Mouse (Mus musculus): ENCODE measurements around the gene Ano8. TPM values are rescaled to one million over a fixed set of nuclear protein-coding genes. Genes with fewer than 3 reads are reported as not detected.

The Ano8 gene
- polyA plus RNA-seq, 1 experiment from 2014 or later = 8.6 TPM

DNA sequence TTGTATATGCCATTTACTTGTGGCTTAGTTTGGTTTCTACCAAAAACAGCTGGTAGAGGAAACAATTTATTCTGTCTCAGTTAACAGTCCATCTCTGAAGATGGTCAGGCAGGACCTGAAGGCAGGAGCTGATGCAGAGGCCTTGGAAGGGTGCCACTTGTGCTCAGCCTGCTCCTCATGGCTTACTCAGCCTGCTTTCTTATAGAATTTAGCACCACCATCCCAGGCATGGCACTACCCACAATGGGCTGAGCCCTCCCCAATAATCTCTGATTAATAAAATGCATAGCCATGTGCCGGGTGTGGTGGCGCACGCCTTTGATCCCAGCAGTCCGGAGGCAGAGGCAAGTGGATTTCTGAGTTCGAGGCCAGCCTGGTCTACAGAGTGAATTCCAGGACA is 19.6 kb downstream of the Ano8 start:
- Histone ChIP-seq H3K4me3 (no peak overlapping the region), H3K9me3 (no peaks in the 10 kb centered on the region), H3K9ac (no peak overlapping the region), H3K4me1 (replicated peaks) (peaks cover 54% of the 10 kb centered on the region), H3K27me3 (no peaks in the 10 kb centered on the region), H3K4me2 (peak overlapping the region; percentile 70; the same call in 1 of the 2 replicates), H3K27ac (replicated peaks) (no peak overlapping the region), H3K36me3 (peaks cover 4% of the 10 kb centered on the region; the same call in 1 of the 2 replicates)
- ATAC-seq (ENCODE audit: low FRiP score, low read depth) = no peak
- 94% methylated on average over 5 of the region's 5 CpGs for WGBS

DNA sequence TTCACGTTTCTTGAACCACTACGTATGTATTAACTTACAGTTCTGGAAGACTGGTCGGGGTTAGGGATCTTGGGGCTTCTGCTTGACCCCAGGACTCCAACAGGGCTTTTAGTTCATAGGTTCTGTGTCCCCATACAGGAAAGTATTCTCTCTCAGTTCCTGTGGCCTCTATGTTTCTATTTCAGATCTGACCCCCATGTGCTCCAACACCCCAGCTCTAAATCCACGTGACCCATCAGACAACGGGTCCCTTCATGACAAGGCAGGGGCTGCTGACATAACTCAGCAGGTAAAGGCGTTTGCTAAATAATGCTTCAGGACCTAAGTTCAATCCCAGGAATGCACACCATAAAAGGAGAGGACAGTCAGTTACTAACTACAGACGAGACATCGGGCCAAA is 20.0 kb downstream of the Ano8 start:
- H3K4me2 ChIP-seq = peak overlapping the region; percentile 70
- WGBS = 86% methylated on average over 8 of the region's 8 CpGs
- H3K9ac ChIP-seq = peak overlapping the region; percentile 56
- peak overlapping the region; percentile 78; the same call in 1 of the 2 replicates for H3K27ac ChIP-seq (replicated peaks)
- H3K36me3 ChIP-seq = peaks cover 9% of the 10 kb centered on the region; the same call in 1 of the 2 replicates
- H3K4me1 ChIP-seq (replicated peaks) = peaks cover 55% of the 10 kb centered on the region
- ATAC-seq (ENCODE audit: low FRiP score, low read depth) = no peak
- H3K9me3 ChIP-seq = no peaks in the 10 kb centered on the region
- peak overlapping the region; percentile 93 for H3K4me3 ChIP-seq
- no peaks in the 10 kb centered on the region for H3K27me3 ChIP-seq

GRCm38 (mm10) chr8:71464513-71465500 is 21.0 kb downstream of the Ano8 start, which contains the start of gene Mrpl34:
Mrpl34 (plus strand) TSS chr8:71464959.
- Histone ChIP-seq H3K4me2 (peak within 1 kb of the TSS; percentile 79), H3K27ac (replicated peaks) (peak within 1 kb of the TSS; percentile 87), H3K4me3 (peak within 1 kb of the TSS; percentile 93), H3K36me3 (peaks cover 14% of the 10 kb centered on the region), H3K27me3 (no peaks in the 10 kb centered on the region), H3K4me1 (replicated peaks) (peaks cover 51% of the 10 kb centered on the region), H3K9ac (peak within 1 kb of the TSS; percentile 95), H3K9me3 (no peaks in the 10 kb centered on the region)
- ATAC-seq (ENCODE audit: low FRiP score, low read depth) = peak; percentile 83
- WGBS = under 1% methylated on average over 59 of the region's 59 CpGs

DNA sequence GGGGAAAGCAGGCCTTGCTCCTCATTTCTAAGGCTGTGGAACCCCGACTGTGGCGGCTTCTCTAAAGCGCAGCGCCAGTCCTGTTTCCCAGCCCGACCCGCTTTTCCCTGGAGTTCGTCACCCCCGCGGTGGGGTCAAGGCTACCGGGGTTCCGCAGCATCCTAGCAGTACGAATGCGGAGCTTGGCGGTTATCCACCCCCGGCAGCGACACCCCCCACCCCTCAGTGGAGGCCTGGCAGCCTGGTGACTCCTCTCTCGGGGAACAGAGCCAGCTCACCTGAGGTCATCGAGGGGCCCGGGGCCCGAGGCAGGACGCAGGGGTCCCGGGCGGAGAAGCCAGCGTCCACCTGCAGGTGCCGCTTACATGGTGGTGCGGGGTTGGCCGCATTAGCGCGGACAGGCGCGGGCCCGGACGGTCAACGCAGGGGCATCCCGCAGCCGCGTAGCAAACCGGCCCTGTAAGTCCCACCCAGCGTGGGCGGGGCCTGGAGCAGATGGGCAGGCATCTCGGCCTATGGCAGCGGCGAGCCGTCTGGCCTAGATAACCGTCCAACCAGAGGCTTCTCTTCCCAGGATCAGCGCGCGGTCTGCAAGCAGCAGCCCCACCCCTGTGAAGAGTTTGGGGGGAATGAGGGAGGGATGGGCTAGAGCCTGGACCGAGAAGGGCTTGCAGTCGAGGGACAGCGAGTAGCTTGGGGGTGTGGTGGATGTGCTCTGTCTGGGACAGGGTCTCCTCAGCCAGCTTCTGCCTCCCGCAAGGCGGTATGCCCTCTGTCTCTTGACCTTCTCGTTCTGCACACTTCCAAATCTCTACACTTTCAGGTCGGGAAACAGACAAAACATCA is 22.4 kb downstream of the Ano8 start, which contains the start of gene Abhd8:
Gene Abhd8, minus strand, starts transcription at position 468 of the 846 bp plus-strand sequence.
- H3K36me3 ChIP-seq = peaks cover 24% of the 10 kb centered on the region
- peaks cover 48% of the 10 kb centered on the region for H3K4me1 ChIP-seq (replicated peaks)
- H3K9ac ChIP-seq = peak within 1 kb of the TSS; percentile 95
- H3K4me2 ChIP-seq = peak within 1 kb of the TSS; percentile 79
- peak within 1 kb of the TSS; percentile 87 for H3K27ac ChIP-seq (replicated peaks)
- WGBS = under 1% methylated on average over 55 of the region's 55 CpGs
- H3K9me3 ChIP-seq = no peaks in the 10 kb centered on the region
- peak within 1 kb of the TSS; percentile 93 for H3K4me3 ChIP-seq
- H3K27me3 ChIP-seq = no peaks in the 10 kb centered on the region
- ATAC-seq (ENCODE audit: low FRiP score, low read depth) = peak; percentile 81

GRCm38 (mm10) chr8:71462786-71463185 is 23.0 kb downstream of the Ano8 start:
- Histone ChIP-seq H3K4me2 (peak overlapping the region; percentile 79), H3K27me3 (no peaks in the 10 kb centered on the region), H3K27ac (replicated peaks) (peak overlapping the region; percentile 87), H3K36me3 (peaks cover 30% of the 10 kb centered on the region), H3K4me3 (peak overlapping the region; percentile 93), H3K4me1 (replicated peaks) (peaks cover 48% of the 10 kb centered on the region), H3K9ac (peak overlapping the region; percentile 95), H3K9me3 (no peaks in the 10 kb centered on the region)
- 2% methylated on average over 16 of the region's 16 CpGs for WGBS
- no peak for ATAC-seq (ENCODE audit: low FRiP score, low read depth)

DNA sequence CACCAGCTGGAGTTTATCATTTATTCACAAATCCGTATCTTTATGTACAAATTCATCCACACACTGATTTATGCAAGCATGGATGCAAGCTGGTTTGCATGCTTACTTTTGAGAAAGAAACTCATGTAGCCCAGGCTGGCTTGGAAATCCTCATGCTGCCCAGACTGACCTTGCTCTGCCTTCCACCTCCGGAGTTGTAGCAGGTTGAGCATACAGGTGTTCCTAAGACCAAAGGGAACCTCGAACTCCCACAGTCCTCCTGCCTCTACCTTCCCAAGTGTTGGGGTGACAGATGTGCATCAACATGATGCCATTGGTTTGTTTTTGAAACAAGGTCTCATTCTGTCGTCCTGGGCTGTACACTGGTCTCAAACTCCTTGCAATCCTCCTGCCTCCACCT is 23.6 kb downstream of the Ano8 start:
- no peaks in the 10 kb centered on the region for H3K9me3 ChIP-seq
- H3K4me1 ChIP-seq (replicated peaks) = peaks cover 48% of the 10 kb centered on the region
- H3K36me3 ChIP-seq = peaks cover 36% of the 10 kb centered on the region
- peak overlapping the region; percentile 95 for H3K9ac ChIP-seq
- H3K27me3 ChIP-seq = no peaks in the 10 kb centered on the region
- peak overlapping the region; percentile 79 for H3K4me2 ChIP-seq
- no peak overlapping the region; the same call in 1 of the 2 replicates for H3K27ac ChIP-seq (replicated peaks)
- peak overlapping the region; percentile 93 for H3K4me3 ChIP-seq
- 75% methylated on average over 4 of the region's 4 CpGs for WGBS
- ATAC-seq (ENCODE audit: low FRiP score, low read depth) = no peak

DNA sequence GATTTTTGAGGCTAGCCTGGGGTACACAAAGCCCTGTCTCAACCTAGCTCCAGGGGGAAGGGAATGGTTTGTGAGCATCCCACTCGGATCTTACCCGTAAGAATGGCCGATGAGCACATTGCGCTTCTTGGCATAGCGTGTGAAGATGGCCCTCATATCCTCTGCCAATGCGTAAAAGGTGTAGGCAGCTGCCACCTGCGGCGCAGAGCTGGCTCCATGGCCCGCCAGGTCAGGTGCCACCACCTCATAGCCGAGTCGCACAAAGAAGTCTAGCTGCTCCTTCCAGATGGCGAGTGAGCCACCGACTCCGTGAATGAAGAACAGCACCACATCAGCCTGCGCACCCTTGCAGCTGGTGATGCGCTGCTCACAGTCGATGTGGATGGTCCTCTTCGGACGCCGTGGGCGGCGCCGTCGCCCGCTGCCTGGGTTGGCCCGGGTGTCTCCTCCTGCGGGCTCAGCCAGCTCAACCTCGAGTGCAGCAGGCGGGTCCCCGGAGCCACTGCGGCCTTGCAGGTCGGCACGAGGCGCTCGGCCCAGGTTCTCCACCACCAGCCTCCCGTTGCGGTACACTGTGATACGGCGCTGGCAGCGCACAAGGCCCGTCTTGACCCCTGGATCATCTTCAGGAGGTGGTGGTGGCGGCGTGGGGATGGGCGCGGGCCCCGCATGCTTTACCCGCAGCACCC is 24.5 kb downstream of the Ano8 start:
- Histone ChIP-seq H3K27ac (replicated peaks) (no peak overlapping the region), H3K4me1 (replicated peaks) (peaks cover 48% of the 10 kb centered on the region), H3K4me3 (no peak overlapping the region), H3K4me2 (peak overlapping the region; percentile 79), H3K9me3 (no peaks in the 10 kb centered on the region), H3K36me3 (peaks cover 45% of the 10 kb centered on the region), H3K9ac (no peak overlapping the region), H3K27me3 (no peaks in the 10 kb centered on the region)
- WGBS = 85% methylated on average over 47 of the region's 47 CpGs
- ATAC-seq (ENCODE audit: low FRiP score, low read depth) = no peak

GRCm38 (mm10) chr8:71460716-71461115 is 25.0 kb downstream of the Ano8 start:
- ATAC-seq (ENCODE audit: low FRiP score, low read depth) = no peak
- H3K4me3 ChIP-seq = no peak overlapping the region
- no peak overlapping the region for H3K9ac ChIP-seq
- H3K36me3 ChIP-seq = peaks cover 46% of the 10 kb centered on the region
- peaks cover 42% of the 10 kb centered on the region for H3K4me1 ChIP-seq (replicated peaks)
- 92% methylated on average over 6 of the region's 6 CpGs for WGBS
- no peaks in the 10 kb centered on the region for H3K9me3 ChIP-seq
- H3K27ac ChIP-seq (replicated peaks) = no peak overlapping the region
- H3K4me2 ChIP-seq = no peak overlapping the region
- H3K27me3 ChIP-seq = no peaks in the 10 kb centered on the region

DNA sequence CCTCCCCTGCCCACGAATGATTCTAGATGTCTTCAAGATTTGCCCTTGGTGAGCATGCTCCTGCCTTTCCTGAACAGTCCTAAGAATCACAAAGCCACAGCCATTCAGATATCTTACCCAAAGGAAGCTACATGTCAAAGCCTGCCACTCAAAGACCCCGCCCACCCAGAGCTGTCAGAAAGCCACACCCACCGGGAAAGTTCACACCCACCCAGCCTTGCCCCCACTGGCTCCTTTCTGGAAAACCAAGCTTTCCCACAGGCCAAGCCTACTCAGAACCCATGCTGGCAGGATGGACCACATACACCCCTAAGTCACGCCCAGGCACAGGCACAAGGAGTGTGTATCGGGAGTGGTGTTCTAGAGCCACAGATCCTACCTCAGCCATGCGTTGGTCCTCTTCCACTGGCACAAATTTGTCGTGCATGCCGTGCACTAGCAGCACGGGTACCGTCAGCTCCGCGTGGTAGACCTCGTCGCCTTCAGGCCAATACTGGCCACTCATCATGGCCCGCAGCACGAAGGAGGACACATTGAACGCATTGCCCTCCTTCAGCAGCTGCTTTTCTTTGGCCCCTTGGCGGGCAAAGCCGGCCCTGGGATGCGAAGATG is 28.0 kb downstream of the Ano8 start:
- no peak overlapping the region for H3K27ac ChIP-seq (replicated peaks)
- no peak overlapping the region for H3K4me3 ChIP-seq
- no peak for ATAC-seq (ENCODE audit: low FRiP score, low read depth)
- H3K9me3 ChIP-seq = no peaks in the 10 kb centered on the region
- H3K9ac ChIP-seq = no peak overlapping the region
- WGBS = 85% methylated on average over 20 of the region's 20 CpGs
- peaks cover 46% of the 10 kb centered on the region for H3K36me3 ChIP-seq
- no peak overlapping the region for H3K4me2 ChIP-seq
- no peaks in the 10 kb centered on the region for H3K27me3 ChIP-seq
- peaks cover 26% of the 10 kb centered on the region for H3K4me1 ChIP-seq (replicated peaks)

GRCm38 (mm10) chr8:71456906-71457305 is 28.9 kb downstream of the Ano8 start:
- Histone ChIP-seq H3K4me1 (replicated peaks) (peaks cover 17% of the 10 kb centered on the region), H3K9ac (no peak overlapping the region), H3K27ac (replicated peaks) (no peak overlapping the region), H3K36me3 (peaks cover 46% of the 10 kb centered on the region), H3K9me3 (no peaks in the 10 kb centered on the region), H3K4me3 (no peak overlapping the region), H3K27me3 (no peaks in the 10 kb centered on the region), H3K4me2 (no peak overlapping the region)
- ATAC-seq (ENCODE audit: low FRiP score, low read depth) = no peak
- 49% methylated on average over 22 of the region's 22 CpGs for WGBS

DNA sequence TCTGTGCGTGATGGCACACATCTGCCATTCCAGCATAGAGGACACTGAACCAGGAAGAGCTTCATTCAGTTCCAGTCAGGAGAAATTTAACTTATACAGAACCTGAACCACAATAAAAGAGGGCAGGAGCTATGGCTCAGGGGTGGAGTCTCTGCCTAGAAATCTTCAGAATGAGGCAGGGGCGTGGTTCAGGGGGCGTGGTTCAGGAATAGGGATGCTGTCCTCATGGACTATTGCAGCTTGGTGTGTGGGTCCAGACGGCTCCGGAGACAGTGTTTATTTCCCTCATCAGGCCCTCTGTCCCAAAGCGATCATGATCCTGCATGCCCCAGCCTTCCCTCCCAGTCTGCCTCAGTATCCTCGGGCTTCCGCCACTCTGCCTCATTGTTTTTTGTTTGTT is 31.1 kb downstream of the Ano8 start:
- 92% methylated on average over 8 of the region's 8 CpGs for WGBS
- Histone ChIP-seq H3K27me3 (no peaks in the 10 kb centered on the region), H3K4me1 (replicated peaks) (no peaks in the 10 kb centered on the region; the same call in 1 of the 2 replicates), H3K9me3 (no peaks in the 10 kb centered on the region), H3K9ac (no peak overlapping the region), H3K4me2 (no peak overlapping the region), H3K4me3 (no peak overlapping the region), H3K36me3 (peaks cover 32% of the 10 kb centered on the region), H3K27ac (replicated peaks) (no peak overlapping the region)
- no peak for ATAC-seq (ENCODE audit: low FRiP score, low read depth)
